Mouse (Mus musculus): Measurements from ENCODE around the gene Efhd2.

Gene Efhd2

DNA sequence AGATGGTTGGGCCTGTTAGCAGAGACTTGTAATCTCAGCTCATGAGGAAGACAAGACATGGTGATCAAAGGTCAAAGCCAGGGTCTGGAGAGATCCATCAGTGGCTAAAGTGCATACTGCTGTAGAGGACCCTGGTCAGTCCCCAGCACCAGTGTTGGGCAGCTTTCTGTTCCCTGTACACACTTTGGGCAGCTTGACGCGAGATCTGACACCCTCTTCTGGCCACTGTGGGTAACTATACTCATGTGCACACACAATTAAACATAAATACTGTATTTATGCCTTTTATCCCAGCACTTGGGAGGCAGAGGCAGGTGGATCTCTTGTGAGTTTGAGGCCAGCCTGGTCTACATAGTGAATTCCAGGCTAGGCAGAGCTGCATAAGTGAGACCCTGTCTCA, 63.7 kb downstream of the Efhd2 start:
- DNase-seq (ENCODE audit: low spot score in 2 of 2), result no peak

GRCm38 (mm10) chr4:141809850-141810464, 64.8 kb downstream of the Efhd2 start:
- no peak for DNase-seq (ENCODE audit: low spot score in 2 of 2)
